Mouse (Mus musculus): ENCODE results near the gene Pth2. TPM values are rescaled to one million over a fixed set of nuclear protein-coding genes. Genes with fewer than 3 reads are reported as not detected.

Gene Pth2
- polyA plus RNA-seq, 1 experiment = not detected

DNA sequence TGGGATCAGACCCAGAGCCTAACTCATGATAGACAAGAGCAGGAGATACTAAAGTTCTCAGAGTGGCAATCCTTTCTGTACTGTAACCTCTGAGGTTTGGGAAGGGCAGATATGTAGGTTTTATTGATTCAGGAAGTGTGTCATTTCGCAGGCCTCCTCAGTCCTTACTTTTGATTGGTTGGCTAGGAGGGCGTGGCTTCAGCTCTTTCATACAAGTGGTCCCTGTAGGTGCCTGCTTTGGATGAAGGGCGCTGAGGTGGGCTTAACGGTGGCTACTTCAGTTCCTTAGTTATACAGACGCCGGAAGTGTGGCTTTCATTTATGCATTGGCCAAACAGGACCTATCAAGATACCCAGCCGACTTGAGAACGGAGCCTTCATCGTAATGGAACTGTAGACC lies 25.2 kb upstream of the Pth2 start:
- H3K4me2 ChIP-seq (ENCODE audit: low read depth) = peak overlapping the region; percentile 64
- H3K36me3 ChIP-seq (ENCODE audit: control insufficient read depth, insufficient read depth) = no peaks in the 10 kb centered on the region
- no peak overlapping the region for H3ac ChIP-seq (ENCODE audit: control insufficient read depth, insufficient read length)
- peaks cover 3% of the 10 kb centered on the region for H3K79me2 ChIP-seq (ENCODE audit: control insufficient read depth, insufficient read depth)
- no peak overlapping the region for H3K4me3 ChIP-seq
- TF ChIP-seq MYOG (IDR thresholded peaks at IDR 0.05; ENCODE audit: control insufficient read depth in 1 of 3, insufficient read depth in 1 of 3, insufficient read length in 2 of 3, low read depth in 2 of 3) = no peak
- no peak for TF ChIP-seq MYOD1 (IDR thresholded peaks at IDR 0.05; ENCODE audit: control insufficient read depth in 1 of 3, insufficient read length in 2 of 3, low read depth in 2 of 3)
- no peak for TF ChIP-seq MAX (IDR thresholded peaks at IDR 0.05; ENCODE audit: low read depth)
- TF ChIP-seq POLR2A (IDR thresholded peaks at IDR 0.05; ENCODE audit: insufficient read length, low read depth) = no peak
- no peak for TF ChIP-seq TCF3 (IDR thresholded peaks at IDR 0.05; ENCODE audit: insufficient read length, low read depth)
- no peak for TF ChIP-seq REST (IDR thresholded peaks at IDR 0.05; ENCODE audit: insufficient read depth, insufficient read length)
- TF ChIP-seq TCF12 (IDR thresholded peaks at IDR 0.05; ENCODE audit: insufficient read depth, poor library complexity, severe bottlenecking) = no peak
- no peak for TF ChIP-seq POLR2AphosphoS2 (IDR thresholded peaks at IDR 0.05; ENCODE audit: insufficient read length, low read depth)
- no peak for TF ChIP-seq SRF (IDR thresholded peaks at IDR 0.05; ENCODE audit: control insufficient read depth, insufficient read length, low read depth)
- no peak for TF ChIP-seq CEBPB (IDR thresholded peaks at IDR 0.05; ENCODE audit: insufficient read depth, poor library complexity, severe bottlenecking)
- TF ChIP-seq USF1 (IDR thresholded peaks at IDR 0.05; ENCODE audit: low read depth) = no peak
- no peak for TF ChIP-seq E2F4 (IDR thresholded peaks at IDR 0.05; ENCODE audit: insufficient read depth)
- H3K27me3 ChIP-seq (ENCODE audit: control insufficient read depth, insufficient read depth, insufficient read length) = no peaks in the 10 kb centered on the region

DNA sequence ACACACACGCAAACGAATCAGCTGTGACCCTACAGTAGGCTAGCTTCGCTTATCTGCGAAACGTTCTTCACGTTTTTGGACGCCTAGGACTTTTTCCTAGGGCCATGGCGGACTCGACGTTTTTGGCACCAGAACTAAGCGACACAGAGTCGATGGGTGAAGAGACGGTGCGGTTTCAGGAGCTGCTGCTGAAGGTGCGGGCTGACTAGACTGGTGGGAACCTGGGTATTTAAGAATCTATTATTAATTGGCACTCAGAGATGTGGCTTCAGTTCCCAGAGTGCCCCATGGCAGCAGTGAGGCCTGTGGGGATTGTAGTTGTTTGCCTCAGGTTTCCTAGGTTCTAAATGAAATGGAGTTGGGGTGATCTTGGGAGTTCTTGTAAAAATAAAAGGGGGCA lies 24.6 kb upstream of the Pth2 start:
- Histone ChIP-seq H3K4me2 (ENCODE audit: low read depth) (no peak overlapping the region), H3K36me3 (ENCODE audit: control insufficient read depth, insufficient read depth) (no peaks in the 10 kb centered on the region), H3K4me3 (no peak overlapping the region), H3ac (ENCODE audit: control insufficient read depth, insufficient read length) (no peak overlapping the region), H3K27me3 (ENCODE audit: control insufficient read depth, insufficient read depth, insufficient read length) (no peaks in the 10 kb centered on the region), H3K79me2 (ENCODE audit: control insufficient read depth, insufficient read depth) (peaks cover 3% of the 10 kb centered on the region)
- TF ChIP-seq POLR2AphosphoS2 (IDR thresholded peaks at IDR 0.05; ENCODE audit: insufficient read length, low read depth) (no peak), SRF (IDR thresholded peaks at IDR 0.05; ENCODE audit: control insufficient read depth, insufficient read length, low read depth) (no peak), MAX (IDR thresholded peaks at IDR 0.05; ENCODE audit: low read depth) (no peak), USF1 (IDR thresholded peaks at IDR 0.05; ENCODE audit: low read depth) (no peak), CEBPB (IDR thresholded peaks at IDR 0.05; ENCODE audit: insufficient read depth, poor library complexity, severe bottlenecking) (no peak), TCF12 (IDR thresholded peaks at IDR 0.05; ENCODE audit: insufficient read depth, poor library complexity, severe bottlenecking) (no peak), MYOD1 (IDR thresholded peaks at IDR 0.05; ENCODE audit: control insufficient read depth in 1 of 3, insufficient read length in 2 of 3, low read depth in 2 of 3) (no peak), POLR2A (IDR thresholded peaks at IDR 0.05; ENCODE audit: insufficient read length, low read depth) (no peak), MYOG (IDR thresholded peaks at IDR 0.05; ENCODE audit: control insufficient read depth in 1 of 3, insufficient read depth in 1 of 3, insufficient read length in 2 of 3, low read depth in 2 of 3) (no peak), REST (IDR thresholded peaks at IDR 0.05; ENCODE audit: insufficient read depth, insufficient read length) (no peak), TCF3 (IDR thresholded peaks at IDR 0.05; ENCODE audit: insufficient read length, low read depth) (no peak), E2F4 (IDR thresholded peaks at IDR 0.05; ENCODE audit: insufficient read depth) (no peak)

DNA sequence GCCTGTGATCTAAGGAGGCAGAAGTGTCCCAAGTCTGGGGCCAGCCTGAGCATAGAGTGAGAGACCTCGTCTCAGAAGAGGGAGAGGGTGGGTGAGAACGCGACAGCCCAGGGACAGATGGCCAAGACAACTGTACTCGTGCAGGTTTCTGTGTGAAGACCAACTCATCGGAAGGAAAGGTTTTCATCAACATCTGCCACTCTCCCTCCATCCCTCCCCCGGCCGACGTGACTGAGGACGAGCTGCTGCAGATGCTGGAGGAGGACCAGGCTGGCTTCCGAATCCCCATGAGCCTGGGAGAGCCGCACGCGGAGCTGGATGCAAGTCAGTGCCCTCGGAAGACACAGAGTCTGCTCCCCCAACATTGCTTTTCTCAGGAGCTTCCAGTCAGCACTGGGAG lies 23.3 kb upstream of the Pth2 start:
- H3K36me3 ChIP-seq (ENCODE audit: control insufficient read depth, insufficient read depth) = no peaks in the 10 kb centered on the region
- no peak overlapping the region for H3ac ChIP-seq (ENCODE audit: control insufficient read depth, insufficient read length)
- H3K4me3 ChIP-seq = no peak overlapping the region
- H3K79me2 ChIP-seq (ENCODE audit: control insufficient read depth, insufficient read depth) = peaks cover 3% of the 10 kb centered on the region
- no peaks in the 10 kb centered on the region for H3K27me3 ChIP-seq (ENCODE audit: control insufficient read depth, insufficient read depth, insufficient read length)
- no peak overlapping the region for H3K4me2 ChIP-seq (ENCODE audit: low read depth)
- no peak for TF ChIP-seq POLR2A (IDR thresholded peaks at IDR 0.05; ENCODE audit: insufficient read length, low read depth)
- TF ChIP-seq MAX (IDR thresholded peaks at IDR 0.05; ENCODE audit: low read depth) = no peak
- no peak for TF ChIP-seq TCF3 (IDR thresholded peaks at IDR 0.05; ENCODE audit: insufficient read length, low read depth)

DNA sequence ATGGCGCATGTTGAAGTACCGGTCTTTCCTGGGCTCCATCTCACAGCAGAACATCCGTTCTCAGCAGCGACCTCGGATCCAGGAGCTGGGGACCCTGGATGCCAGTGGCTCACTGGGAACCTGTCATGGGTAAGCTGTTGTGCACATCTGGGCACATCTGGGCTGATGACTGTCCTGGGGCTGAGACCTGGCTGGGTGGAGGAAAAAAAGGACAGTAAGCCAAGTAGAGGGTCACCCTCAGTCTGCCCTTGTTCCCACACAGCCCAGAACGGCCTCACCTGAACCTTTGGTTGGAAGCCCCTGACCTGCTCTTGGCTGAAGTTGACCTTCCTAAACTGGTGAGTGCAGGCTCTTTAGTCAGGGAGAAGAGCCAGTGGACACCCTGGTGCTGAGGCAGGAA lies 21.8 kb upstream of the Pth2 start:
- H3K79me2 ChIP-seq (ENCODE audit: control insufficient read depth, insufficient read depth) = no peaks in the 10 kb centered on the region
- H3K27me3 ChIP-seq (ENCODE audit: control insufficient read depth, insufficient read depth, insufficient read length) = peaks cover 6% of the 10 kb centered on the region
- no peak overlapping the region for H3K4me3 ChIP-seq
- no peaks in the 10 kb centered on the region for H3K36me3 ChIP-seq (ENCODE audit: control insufficient read depth, insufficient read depth)
- H3ac ChIP-seq (ENCODE audit: control insufficient read depth, insufficient read length) = no peak overlapping the region
- no peak for TF ChIP-seq REST (IDR thresholded peaks at IDR 0.05; ENCODE audit: insufficient read depth, insufficient read length)
- no peak for TF ChIP-seq USF1 (IDR thresholded peaks at IDR 0.05; ENCODE audit: low read depth)
- no peak for TF ChIP-seq TCF3 (IDR thresholded peaks at IDR 0.05; ENCODE audit: insufficient read length, low read depth)
- no peak for TF ChIP-seq CEBPB (IDR thresholded peaks at IDR 0.05; ENCODE audit: insufficient read depth, poor library complexity, severe bottlenecking)
- no peak for TF ChIP-seq MYOD1 (IDR thresholded peaks at IDR 0.05; ENCODE audit: control insufficient read depth in 1 of 3, insufficient read length in 2 of 3, low read depth in 2 of 3)
- no peak for TF ChIP-seq SRF (IDR thresholded peaks at IDR 0.05; ENCODE audit: control insufficient read depth, insufficient read length, low read depth)
- TF ChIP-seq E2F4 (IDR thresholded peaks at IDR 0.05; ENCODE audit: insufficient read depth) = no peak
- no peak for TF ChIP-seq TCF12 (IDR thresholded peaks at IDR 0.05; ENCODE audit: insufficient read depth, poor library complexity, severe bottlenecking)
- TF ChIP-seq POLR2A (IDR thresholded peaks at IDR 0.05; ENCODE audit: insufficient read length, low read depth) = no peak
- no peak for TF ChIP-seq POLR2AphosphoS2 (IDR thresholded peaks at IDR 0.05; ENCODE audit: insufficient read length, low read depth)
- no peak for TF ChIP-seq MAX (IDR thresholded peaks at IDR 0.05; ENCODE audit: low read depth)
- no peak for TF ChIP-seq MYOG (IDR thresholded peaks at IDR 0.05; ENCODE audit: control insufficient read depth in 1 of 3, insufficient read depth in 1 of 3, insufficient read length in 2 of 3, low read depth in 2 of 3)
- no peak overlapping the region for H3K4me2 ChIP-seq (ENCODE audit: low read depth)

DNA sequence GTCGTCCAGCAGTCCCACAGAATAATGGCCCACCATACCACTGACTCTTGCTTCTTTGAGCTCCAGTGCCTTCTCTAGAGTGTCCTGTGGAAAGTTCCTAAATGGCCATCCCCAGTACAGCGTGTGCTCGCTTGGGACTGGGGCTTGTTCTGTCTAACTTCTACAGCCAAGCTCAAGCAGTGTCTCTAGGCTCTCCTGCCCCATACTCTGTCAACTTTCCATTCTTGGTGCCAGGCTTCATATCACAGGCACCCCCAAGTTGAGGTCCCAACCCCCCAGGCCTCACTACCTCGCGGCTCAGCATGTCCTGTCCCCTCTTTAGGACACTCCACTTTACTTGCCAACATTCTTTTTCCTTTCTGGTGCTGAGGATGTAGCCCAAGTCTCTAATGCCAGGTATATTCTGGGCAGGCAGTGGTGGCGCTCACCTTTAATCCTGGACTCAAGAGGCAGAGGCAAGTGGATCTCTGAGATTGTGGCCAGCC lies 20.4 kb upstream of the Pth2 start:
- Histone ChIP-seq H3K27me3 (ENCODE audit: control insufficient read depth, insufficient read depth, insufficient read length) (peaks cover 20% of the 10 kb centered on the region), H3ac (ENCODE audit: control insufficient read depth, insufficient read length) (no peak overlapping the region), H3K4me2 (ENCODE audit: low read depth) (no peak overlapping the region), H3K79me2 (ENCODE audit: control insufficient read depth, insufficient read depth) (no peaks in the 10 kb centered on the region), H3K36me3 (ENCODE audit: control insufficient read depth, insufficient read depth) (no peaks in the 10 kb centered on the region), H3K4me3 (no peak overlapping the region)
- TF ChIP-seq TCF12 (IDR thresholded peaks at IDR 0.05; ENCODE audit: insufficient read depth, poor library complexity, severe bottlenecking) (no peak), CEBPB (IDR thresholded peaks at IDR 0.05; ENCODE audit: insufficient read depth, poor library complexity, severe bottlenecking) (no peak), MYOG (IDR thresholded peaks at IDR 0.05; ENCODE audit: control insufficient read depth in 1 of 3, insufficient read depth in 1 of 3, insufficient read length in 2 of 3, low read depth in 2 of 3) (no peak), MYOD1 (IDR thresholded peaks at IDR 0.05; ENCODE audit: control insufficient read depth in 1 of 3, insufficient read length in 2 of 3, low read depth in 2 of 3) (no peak), USF1 (IDR thresholded peaks at IDR 0.05; ENCODE audit: low read depth) (no peak), POLR2AphosphoS2 (IDR thresholded peaks at IDR 0.05; ENCODE audit: insufficient read length, low read depth) (no peak), MAX (IDR thresholded peaks at IDR 0.05; ENCODE audit: low read depth) (no peak), SRF (IDR thresholded peaks at IDR 0.05; ENCODE audit: control insufficient read depth, insufficient read length, low read depth) (no peak), TCF3 (IDR thresholded peaks at IDR 0.05; ENCODE audit: insufficient read length, low read depth) (no peak), E2F4 (IDR thresholded peaks at IDR 0.05; ENCODE audit: insufficient read depth) (no peak), REST (IDR thresholded peaks at IDR 0.05; ENCODE audit: insufficient read depth, insufficient read length) (no peak), POLR2A (IDR thresholded peaks at IDR 0.05; ENCODE audit: insufficient read length, low read depth) (no peak)

Measured in myocyte (in vitro differentiated cells).